Mouse (Mus musculus) megakaryocyte, embryonic 14.5 days (primary cell): ENCODE measurements at regions not wholly inside any gene's neighbourhood (a gene's known extent, or its start where the extent isn't known, plus 50 kb on each side); places are given as distances from the start of the nearest gene placed in this dataset.

ENCODE experiments used
- FLI1 ChIP-seq: IDR thresholded peaks from 2 replicates; pipeline ENCODE4 v1.6.1; 2012; ENCODE audit warnings: low read length, inconsistent platforms, mixed read lengths
- GATA1 ChIP-seq: IDR thresholded peaks from 3 replicates; pipeline ENCODE4 v1.6.1; 2012; ENCODE audit warnings: mixed read lengths, low read length, inconsistent platforms, borderline replicate concordance

- no peak for TF ChIP-seq FLI1
- no peak for TF ChIP-seq GATA1
These were observed 157.6 kb upstream of the Cox10 start for GRCm38 (mm10) chr11:64236873-64237272.
